In genomic region chr6:6578304-6579149, GRCm38 (mm10) we compare ENCODE assay signal across 8 mouse cellular contexts. TPM values are rescaled to one million over a fixed set of nuclear protein-coding genes. Genes with fewer than 3 reads are reported as not detected.
A peak's percentile ranks its signal among the peaks of the same experiment; 100 is the strongest.
DNase-seq lines count a peak whose midpoint lies in the region; ATAC-seq lines count a peak whose summit lies in the region.

Gene Sem1, minus strand, starts transcription at chr6:6578663.

- peak within 1 kb of the TSS; percentile 98 for H3K9ac ChIP-seq in hindbrain, embryonic 15.5 days

- H3K4me1 ChIP-seq in hindbrain, embryonic 15.5 days (replicated peaks) = peaks cover 14% of the 10 kb centered on the region

- no peaks in the 10 kb centered on the region for H3K27me3 ChIP-seq in hindbrain, embryonic 15.5 days

- peak within 1 kb of the TSS; percentile 83 for H3K4me2 ChIP-seq in hindbrain, embryonic 15.5 days

- peak; percentile 99 for ATAC-seq in hindbrain, embryonic 15.5 days (ENCODE audit: low FRiP score, low read depth)

- WGBS in hindbrain, embryonic 15.5 days = 1% methylated on average over 59 of the region's 59 CpGs

- H3K27ac ChIP-seq in hindbrain, embryonic 15.5 days (replicated peaks) = peak within 1 kb of the TSS; percentile 91

- no peaks in the 10 kb centered on the region for H3K9me3 ChIP-seq in hindbrain, embryonic 15.5 days

- H3K4me3 ChIP-seq in hindbrain, embryonic 15.5 days = peak within 1 kb of the TSS; percentile 88

- DNase-seq in T-cell, adult 2 months (ENCODE audit: low spot score) = peak; percentile 89
- peak; percentile 92 to 93 for DNase-seq in cerebellum, postnatal 36 days
- DNase-seq in frontal cortex, postnatal 36 days (ENCODE audit: low spot score in 2 of 2) = peak; percentile 93
- peak; percentile 75 for DNase-seq in left cerebral cortex, adult 11 months (ENCODE audit: low spot score)
- peak; percentile 92 for DNase-seq in lung, postnatal 4 days
- DNase-seq in retina, postnatal 7 days (ENCODE audit: low read depth, low spot score) = peak; percentile 90
- DNase-seq in urinary bladder, adult 2 months (ENCODE audit: low spot score) = peak; percentile 82

- H3K36me3 ChIP-seq in hindbrain, embryonic 15.5 days = no peaks in the 10 kb centered on the region

RNA-seq across cellular contexts. Expression of gene Sem1, which starts in this region (rescaled TPM):
- 138 and 155 TPM in 2 replicates for polyA plus RNA-seq in hindbrain, embryonic 15.5 days (2015; fragmentation: Nextera tagmentation; extraction: Ambion mirVana)
- polyA plus RNA-seq in urinary bladder, adult 2 months (2012; rRNA removed) = 97.2 and 106 TPM in 2 replicates

Comparison
In these comparisons a context has a peak if more than half of its experiments do, and no peak if none do; other contexts are left out.
1. Peak in every context shown above with its lines: DNase-seq, ATAC-seq, H3K4me3 ChIP-seq and H3K27ac ChIP-seq.